Mouse (Mus musculus) 3T3-L1 (cell line): Measurements from ENCODE around the gene Gm28043.

ENCODE experiments used
- DNase-seq: peaks from one replicate; pipeline ENCODE4 v3.0.0-alpha.2; 2015; ENCODE audit warnings: low read depth, low spot score

Gene Gm28043

GRCm38 (mm10) chr17:29680174-29680573 lies 65.5 kb downstream of the Gm28043 start:
- DNase-seq = no peak

GRCm38 (mm10) chr17:29680921-29681320 lies 66.2 kb downstream of the Gm28043 start:
- no peak for DNase-seq

GRCm38 (mm10) chr17:29681669-29682068 lies 67.0 kb downstream of the Gm28043 start:
- no peak for DNase-seq

GRCm38 (mm10) chr17:29682261-29682660 lies 67.6 kb downstream of the Gm28043 start:
- DNase-seq = no peak

- no peak for DNase-seq
Observed at GRCm38 (mm10) chr17:29683127-29683526, 68.5 kb downstream of the Gm28043 start.

GRCm38 (mm10) chr17:29684275-29684674 lies 69.6 kb downstream of the Gm28043 start:
- DNase-seq = no peak

- DNase-seq = no peak
Observed at GRCm38 (mm10) chr17:29686771-29687170, 72.1 kb downstream of the Gm28043 start.

- DNase-seq = no peak
Observed at GRCm38 (mm10) chr17:29687373-29687772, 72.7 kb downstream of the Gm28043 start.

- DNase-seq = no peak
Observed at GRCm38 (mm10) chr17:29688610-29689009, 73.9 kb downstream of the Gm28043 start.

- DNase-seq = no peak
Observed at GRCm38 (mm10) chr17:29690257-29690656, 75.6 kb downstream of the Gm28043 start.

GRCm38 (mm10) chr17:29692827-29693226 lies 78.2 kb downstream of the Gm28043 start:
- no peak for DNase-seq

- no peak for DNase-seq
Observed at GRCm38 (mm10) chr17:29693571-29693970, 78.9 kb downstream of the Gm28043 start.

GRCm38 (mm10) chr17:29694516-29694915 lies 79.8 kb downstream of the Gm28043 start:
- no peak for DNase-seq

- no peak for DNase-seq
Observed at GRCm38 (mm10) chr17:29696940-29697339, 82.3 kb downstream of the Gm28043 start.

GRCm38 (mm10) chr17:29698421-29698820 lies 83.7 kb downstream of the Gm28043 start:
- no peak for DNase-seq

- DNase-seq = no peak
Observed at GRCm38 (mm10) chr17:29700573-29700972, 85.9 kb downstream of the Gm28043 start.

GRCm38 (mm10) chr17:29702938-29703710 lies 88.4 kb downstream of the Gm28043 start:
- DNase-seq = no peak

- DNase-seq = peak; percentile 76
Observed at GRCm38 (mm10) chr17:29704781-29705180, 90.1 kb downstream of the Gm28043 start.

- no peak for DNase-seq
Observed at GRCm38 (mm10) chr17:29705881-29706280, 91.2 kb downstream of the Gm28043 start.

GRCm38 (mm10) chr17:29706981-29707545 lies 92.4 kb downstream of the Gm28043 start:
- DNase-seq = no peak

- no peak for DNase-seq
Observed at GRCm38 (mm10) chr17:29708783-29709182, 94.1 kb downstream of the Gm28043 start.

GRCm38 (mm10) chr17:29710562-29711044 lies 95.9 kb downstream of the Gm28043 start:
- no peak for DNase-seq

GRCm38 (mm10) chr17:29711076-29711744 lies 96.5 kb downstream of the Gm28043 start:
- no peak for DNase-seq
